Mouse (Mus musculus): ENCODE measurements around the gene Ctsc.

DNA sequence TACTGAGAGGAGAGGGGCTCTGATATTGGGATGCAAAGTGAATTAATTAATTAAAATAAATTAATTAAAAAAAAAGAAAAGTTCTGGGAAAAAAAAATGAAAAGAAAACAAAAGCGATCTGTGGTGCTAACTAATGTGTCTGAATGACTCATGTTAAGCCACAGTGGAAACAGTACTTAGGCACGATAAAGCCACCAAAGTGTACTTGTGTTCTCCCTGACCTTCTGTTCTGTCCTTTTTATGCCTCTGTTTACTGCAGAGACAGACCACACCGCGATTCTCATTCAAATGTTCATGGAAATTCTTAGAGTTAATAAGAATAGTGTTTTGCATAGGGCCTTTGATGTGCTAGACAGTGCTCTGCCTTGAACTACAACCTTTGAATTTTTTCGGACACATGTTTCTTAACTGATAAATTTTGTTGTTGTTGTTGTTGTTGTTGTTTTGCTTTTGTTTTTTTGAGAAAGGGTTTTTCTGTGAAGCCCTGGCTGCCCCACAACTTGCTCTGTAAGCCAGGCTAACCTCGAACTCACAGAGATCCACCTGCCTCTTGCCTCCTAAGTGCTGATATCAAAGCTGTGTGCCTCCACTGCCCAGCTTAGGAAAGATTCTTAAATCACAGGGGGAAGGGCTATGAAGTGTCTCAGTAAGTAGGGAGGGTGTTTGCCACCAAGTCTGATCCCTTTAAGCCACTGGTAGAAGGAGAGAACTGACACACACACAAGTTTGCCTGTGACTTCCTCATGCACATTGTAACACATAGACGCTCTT lies 18.5 kb upstream of the Ctsc start:
- TF ChIP-seq POLR2A (IDR thresholded peaks at IDR 0.05; ENCODE audit: borderline replicate concordance, low read depth, low read length) (no peak), CTCF (IDR thresholded peaks at IDR 0.05; ENCODE audit: low read depth, low read length) (no peak)

All from bone marrow macrophage, adult 2 months (primary cell).